Mouse (Mus musculus) G1E (cell line): ENCODE measurements around the gene Fam198a.

ENCODE experiments used
- CTCF ChIP-seq: IDR thresholded peaks from 2 replicates; pipeline ENCODE4 v1.5.1; 2012; ENCODE audit warnings: low read depth, low read length, inconsistent platforms, mixed read lengths
- GATA2 ChIP-seq: IDR thresholded peaks from 2 replicates; pipeline ENCODE4 v1.6.1; 2012; ENCODE audit warnings: low read depth, low read length, inconsistent platforms, borderline replicate concordance
- POLR2AphosphoS5 ChIP-seq: IDR thresholded peaks from 2 replicates; pipeline ENCODE4 v1.6.1; 2012; ENCODE audit warnings: low read depth, low read length, inconsistent platforms; ENCODE audit not compliant: insufficient replicate concordance
- TAL1 ChIP-seq: conservative IDR thresholded peaks from 2 replicates; pipeline ENCODE4 v1.6.1; 2012; ENCODE audit warnings: low read depth, low read length, inconsistent platforms, mixed read lengths

- TF ChIP-seq CTCF = no peak
- TF ChIP-seq POLR2AphosphoS5 = no peak
- TF ChIP-seq TAL1 = no peak
- TF ChIP-seq GATA2 = no peak
Measured at GRCm38 (mm10) chr9:121937944-121938355, 12.8 kb upstream of the Fam198a start.
